Mouse (Mus musculus): ENCODE results near the gene Entpd2.

Entpd2 gene

GRCm38 (mm10) chr2:25395721-25396596, at the start of gene Entpd2:
TSS of gene Entpd2 (plus strand) at chr2:25395874.
- no peak for DNase-seq (ENCODE audit: low read depth, low spot score)

GRCm38 (mm10) chr2:25348162-25348561, 47.5 kb upstream of the Entpd2 start:
- DNase-seq (ENCODE audit: low read depth, low spot score): no peak

- DNase-seq (ENCODE audit: low read depth, low spot score): no peak
Observed at GRCm38 (mm10) chr2:25349499-25349898, 46.2 kb upstream of the Entpd2 start.

- DNase-seq (ENCODE audit: low read depth, low spot score): no peak
Observed at GRCm38 (mm10) chr2:25350701-25351100, 45.0 kb upstream of the Entpd2 start.

- no peak for DNase-seq (ENCODE audit: low read depth, low spot score)
Observed at GRCm38 (mm10) chr2:25354211-25354610, 41.5 kb upstream of the Entpd2 start.

- DNase-seq (ENCODE audit: low read depth, low spot score): no peak
Observed at GRCm38 (mm10) chr2:25355419-25356066, 40.1 kb upstream of the Entpd2 start.

- DNase-seq (ENCODE audit: low read depth, low spot score): peak; percentile 73
Observed at GRCm38 (mm10) chr2:25356208-25357079, 39.2 kb upstream of the Entpd2 start, which contains the start of gene Dpp7. TSS of gene Dpp7 (minus strand) at chr2:25356359.

- no peak for DNase-seq (ENCODE audit: low read depth, low spot score)
Observed at GRCm38 (mm10) chr2:25359848-25360247, 35.8 kb upstream of the Entpd2 start.

GRCm38 (mm10) chr2:25363478-25364178, 32.0 kb upstream of the Entpd2 start:
- no peak for DNase-seq (ENCODE audit: low read depth, low spot score)

GRCm38 (mm10) chr2:25364313-25364712, 31.4 kb upstream of the Entpd2 start:
- DNase-seq (ENCODE audit: low read depth, low spot score): no peak

- no peak for DNase-seq (ENCODE audit: low read depth, low spot score)
Observed at GRCm38 (mm10) chr2:25364761-25365090, 30.9 kb upstream of the Entpd2 start.

GRCm38 (mm10) chr2:25365091-25365761, 30.4 kb upstream of the Entpd2 start, which contains the start of gene Uap1l1:
TSS of gene Uap1l1 (minus strand) at chr2:25365682.
- DNase-seq (ENCODE audit: low read depth, low spot score): peak; percentile 23

- DNase-seq (ENCODE audit: low read depth, low spot score): no peak
Observed at GRCm38 (mm10) chr2:25369996-25370395, 25.7 kb upstream of the Entpd2 start.

- DNase-seq (ENCODE audit: low read depth, low spot score): peak; percentile 54
Observed at GRCm38 (mm10) chr2:25371764-25372643, 23.7 kb upstream of the Entpd2 start, which contains the start of gene Sapcd2. TSS of gene Sapcd2 (plus strand) at chr2:25372321.

- DNase-seq (ENCODE audit: low read depth, low spot score): no peak
Observed at GRCm38 (mm10) chr2:25372644-25373391, 22.9 kb upstream of the Entpd2 start.

- no peak for DNase-seq (ENCODE audit: low read depth, low spot score)
Observed at GRCm38 (mm10) chr2:25373431-25373830, 22.2 kb upstream of the Entpd2 start.

GRCm38 (mm10) chr2:25376589-25376988, 19.1 kb upstream of the Entpd2 start:
- DNase-seq (ENCODE audit: low read depth, low spot score): peak; percentile 41

- DNase-seq (ENCODE audit: low read depth, low spot score): no peak
Observed at GRCm38 (mm10) chr2:25384492-25384891, 11.2 kb upstream of the Entpd2 start.

- DNase-seq (ENCODE audit: low read depth, low spot score): no peak
Observed at GRCm38 (mm10) chr2:25391266-25391665, 4.4 kb upstream of the Entpd2 start.
